Mouse (Mus musculus): ENCODE measurements around the gene Brwd3.

GRCm38 (mm10) chrX:108783724-108784123 is 50.4 kb downstream of the Brwd3 start:
- TF ChIP-seq CTCF (IDR thresholded peaks at IDR 0.05; ENCODE audit: insufficient read depth, low read length) (no peak), POLR2A (IDR thresholded peaks at IDR 0.05; ENCODE audit: borderline replicate concordance, extremely low read depth, low read depth, low read length) (no peak)
